Mouse (Mus musculus): ENCODE results near the gene Atp8b2.

DNA sequence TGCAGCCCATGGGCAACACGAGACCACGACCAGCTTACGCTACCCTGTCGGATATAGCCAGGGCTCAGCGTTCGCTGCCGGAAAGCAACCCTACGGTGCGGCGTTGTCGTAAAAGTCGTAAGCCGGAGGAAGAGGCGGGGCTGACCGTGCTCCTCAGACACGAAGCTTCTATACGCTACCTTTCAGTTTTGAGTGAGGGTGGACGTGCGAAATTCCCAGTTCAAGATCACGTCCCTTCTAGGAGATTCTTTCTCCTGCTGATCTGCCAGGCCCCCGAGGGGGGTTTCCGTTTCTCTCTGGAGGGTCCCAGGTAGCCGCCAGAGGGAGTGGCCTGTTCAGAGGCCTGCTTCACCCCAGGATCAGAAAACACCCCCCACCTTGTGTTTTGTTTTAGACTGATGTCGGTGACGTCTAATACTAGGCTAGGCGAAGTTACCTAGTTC is 35.3 kb upstream of the Atp8b2 start, which contains the start of gene Hax1:
- TF ChIP-seq CTCF (IDR thresholded peaks at IDR 0.05; ENCODE audit: low read depth) (no peak), EP300 (IDR thresholded peaks at IDR 0.05; ENCODE audit: low read depth) (no peak)
